Mouse (Mus musculus): ENCODE results near the gene Gria1.

DNA sequence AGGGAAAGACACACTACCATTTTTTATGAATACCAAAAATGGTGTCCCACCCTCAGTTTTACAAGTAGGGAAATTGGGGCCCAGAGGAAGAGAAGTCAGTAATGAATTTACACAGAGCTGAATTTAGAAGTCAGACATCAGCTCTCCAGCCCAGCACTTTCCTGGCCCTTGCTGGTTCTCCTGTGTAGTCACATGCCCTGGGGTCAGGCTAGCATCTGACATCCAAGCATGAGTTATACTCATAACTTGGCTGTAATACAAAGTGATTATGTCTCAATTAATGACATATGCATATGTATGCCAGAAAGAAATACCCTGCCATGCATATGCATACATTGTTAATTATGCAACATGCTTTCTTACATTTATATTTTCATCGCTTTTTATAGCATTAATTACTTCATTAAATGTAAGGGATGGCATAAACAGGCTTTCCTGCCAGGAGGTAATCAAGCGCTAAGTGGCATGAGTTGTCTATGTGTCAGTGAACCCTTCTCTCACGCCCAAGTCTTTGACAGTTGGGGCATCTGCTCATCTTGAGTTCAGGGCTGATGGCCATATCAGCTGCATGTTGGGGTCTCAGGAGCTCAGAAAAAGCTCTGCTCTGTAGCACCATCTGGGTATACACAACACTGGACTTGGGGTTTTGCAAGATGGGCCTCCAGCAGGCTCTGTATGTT is 26.7 kb upstream of the Gria1 start:
- no peak for TF ChIP-seq TAL1 (IDR thresholded peaks at IDR 0.05; ENCODE audit: low read length)
- TF ChIP-seq GATA1 (IDR thresholded peaks at IDR 0.05; ENCODE audit: low read length): no peak
